Mouse (Mus musculus) embryonic facial prominence, embryonic 15.5 days (tissue): Measurements from ENCODE around the gene Pigw. TPM values are rescaled to one million over a fixed set of nuclear protein-coding genes. Genes with fewer than 3 reads are reported as not detected.

Source experiments
- ATAC-seq: fragments of 200-750 bp; cut with Nextera tagmentation; 2 replicates; pipeline ENCODE4 v1.8.0; 2017; ENCODE audit warnings: low read depth, moderate TSS enrichment; ENCODE audit not compliant: insufficient number of reproducible peaks, low FRiP score, low TSS enrichment
- H3K27ac ChIP-seq: fragments of 300-500 bp; sonication (generic); replicated peaks from 2 replicates; pipeline ENCODE4 v1.5.1; 2015; ENCODE audit warnings: mild to moderate bottlenecking, inconsistent platforms
- H3K27me3 ChIP-seq: fragments of 300-500 bp; sonication (generic); 2 replicates; pipeline ENCODE4 v1.6.1; 2015; ENCODE audit warnings: inconsistent platforms
- H3K36me3 ChIP-seq: fragments of 300-500 bp; sonication (generic); 2 replicates; pipeline ENCODE4 v1.6.1; 2015; ENCODE audit warnings: mild to moderate bottlenecking, inconsistent platforms
- H3K4me1 ChIP-seq: fragments of 300-500 bp; sonication (generic); 2 replicates; pipeline ENCODE4 v1.6.1; 2015; ENCODE audit warnings: inconsistent platforms
- H3K4me2 ChIP-seq: fragments of 300-500 bp; sonication (generic); replicated peaks from 2 replicates; pipeline ENCODE4 v1.6.1; 2015; ENCODE audit warnings: mild to moderate bottlenecking, inconsistent platforms
- H3K4me3 ChIP-seq: fragments of 300-500 bp; sonication (generic); replicated peaks from 2 replicates; pipeline ENCODE4 v1.5.1; 2015; ENCODE audit warnings: mild to moderate bottlenecking, inconsistent platforms
- H3K9ac ChIP-seq: fragments of 300-500 bp; sonication (generic); 2 replicates; pipeline ENCODE4 v1.6.1; 2015; ENCODE audit warnings: inconsistent platforms
- H3K9me3 ChIP-seq: fragments of 300-500 bp; sonication (generic); replicated peaks from 2 replicates; pipeline ENCODE4 v1.6.1; 2016; ENCODE audit warnings: inconsistent platforms
- WGBS: fragments of 180-500 bp; shearing (Covaris S2); methylation state at CpG from one replicate; pipeline ENCODE4 v1.1.7; 2015; 5-methylcytosine and 5-hydroxymethylcytosine counted together
- polyA plus RNA-seq: library from polyadenylated mRNA; unstranded; fragments of >200 nt; fragmentation: Nextera tagmentation; extraction: Ambion mirVana; gene quantifications from 2 replicates; pipeline ENCODE4 v1.2.1, GENCODE M21; 2015

Pigw gene
- polyA plus RNA-seq, 1 experiment from 2014 or later: 1.9 TPM

DNA sequence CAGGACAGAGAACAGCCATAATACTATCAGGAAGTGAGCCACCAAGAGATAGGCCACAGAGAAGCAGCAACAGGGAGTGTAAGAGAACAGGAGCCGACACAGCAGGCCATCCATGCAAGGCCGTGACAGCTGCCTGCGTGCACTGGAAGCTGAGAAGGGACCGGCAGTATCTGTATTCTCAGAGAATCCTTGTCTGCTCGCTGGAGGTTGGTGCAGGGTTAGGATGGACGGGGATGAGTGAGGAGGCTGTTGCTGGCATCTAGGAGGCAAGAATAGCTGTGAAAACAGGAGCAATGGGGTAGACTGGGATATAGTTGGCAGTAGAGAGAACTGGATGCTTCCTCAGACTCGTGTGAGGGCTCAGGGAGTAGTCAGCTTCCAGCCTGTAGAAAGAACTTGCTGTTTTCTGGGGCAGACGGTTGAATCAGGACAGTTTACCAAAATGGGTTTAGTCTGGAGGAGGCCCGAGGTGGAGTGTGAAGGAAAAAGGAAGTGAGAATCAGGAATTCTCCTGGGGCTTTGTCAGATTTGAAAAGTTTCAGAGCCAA lies 24.6 kb upstream of the Pigw start:
- 81% methylated on average over 9 of the region's 9 CpGs for WGBS
- Histone ChIP-seq H3K4me3 (no peak overlapping the region), H3K36me3 (peaks cover 87% of the 10 kb centered on the region), H3K4me2 (no peak overlapping the region), H3K9me3 (no peaks in the 10 kb centered on the region), H3K27ac (no peak overlapping the region), H3K27me3 (no peaks in the 10 kb centered on the region), H3K9ac (no peak overlapping the region), H3K4me1 (no peaks in the 10 kb centered on the region)
- ATAC-seq: no peak

GRCm38 (mm10) chr11:84893113-84893512 lies 13.0 kb upstream of the Pigw start:
- H3K36me3 ChIP-seq: peaks cover 75% of the 10 kb centered on the region
- H3K9me3 ChIP-seq: no peaks in the 10 kb centered on the region
- 84% methylated on average over 15 of the region's 15 CpGs for WGBS
- no peaks in the 10 kb centered on the region for H3K4me1 ChIP-seq
- H3K4me3 ChIP-seq: no peak overlapping the region
- no peaks in the 10 kb centered on the region for H3K27me3 ChIP-seq
- no peak for ATAC-seq
- no peak overlapping the region for H3K9ac ChIP-seq
- no peak overlapping the region for H3K4me2 ChIP-seq
- no peak overlapping the region for H3K27ac ChIP-seq

GRCm38 (mm10) chr11:84891705-84892104 lies 11.6 kb upstream of the Pigw start:
- Histone ChIP-seq H3K9ac (no peak overlapping the region), H3K4me1 (no peaks in the 10 kb centered on the region), H3K27me3 (no peaks in the 10 kb centered on the region), H3K4me2 (no peak overlapping the region), H3K27ac (no peak overlapping the region), H3K36me3 (peaks cover 72% of the 10 kb centered on the region), H3K9me3 (no peaks in the 10 kb centered on the region), H3K4me3 (no peak overlapping the region)
- ATAC-seq: no peak
- WGBS: 90% methylated on average over 7 of the region's 7 CpGs

- no peaks in the 10 kb centered on the region for H3K4me1 ChIP-seq
- H3K4me2 ChIP-seq: no peak overlapping the region
- no peak overlapping the region for H3K9ac ChIP-seq
- H3K27me3 ChIP-seq: no peaks in the 10 kb centered on the region
- no peak overlapping the region for H3K4me3 ChIP-seq
- ATAC-seq: no peak
- peaks cover 66% of the 10 kb centered on the region for H3K36me3 ChIP-seq
- 91% methylated on average over 2 of the region's 2 CpGs for WGBS
- no peaks in the 10 kb centered on the region for H3K9me3 ChIP-seq
- no peak overlapping the region for H3K27ac ChIP-seq
These were observed 9.4 kb upstream of the Pigw start for GRCm38 (mm10) chr11:84889492-84889891.

GRCm38 (mm10) chr11:84888025-84888424 lies 7.9 kb upstream of the Pigw start:
- no peaks in the 10 kb centered on the region for H3K9me3 ChIP-seq
- H3K27ac ChIP-seq: no peak overlapping the region
- no peak for ATAC-seq
- no peaks in the 10 kb centered on the region for H3K4me1 ChIP-seq
- peaks cover 63% of the 10 kb centered on the region for H3K36me3 ChIP-seq
- H3K27me3 ChIP-seq: no peaks in the 10 kb centered on the region
- no peak overlapping the region for H3K9ac ChIP-seq
- H3K4me2 ChIP-seq: no peak overlapping the region
- 96% methylated on average over 8 of the region's 8 CpGs for WGBS
- no peak overlapping the region for H3K4me3 ChIP-seq

DNA sequence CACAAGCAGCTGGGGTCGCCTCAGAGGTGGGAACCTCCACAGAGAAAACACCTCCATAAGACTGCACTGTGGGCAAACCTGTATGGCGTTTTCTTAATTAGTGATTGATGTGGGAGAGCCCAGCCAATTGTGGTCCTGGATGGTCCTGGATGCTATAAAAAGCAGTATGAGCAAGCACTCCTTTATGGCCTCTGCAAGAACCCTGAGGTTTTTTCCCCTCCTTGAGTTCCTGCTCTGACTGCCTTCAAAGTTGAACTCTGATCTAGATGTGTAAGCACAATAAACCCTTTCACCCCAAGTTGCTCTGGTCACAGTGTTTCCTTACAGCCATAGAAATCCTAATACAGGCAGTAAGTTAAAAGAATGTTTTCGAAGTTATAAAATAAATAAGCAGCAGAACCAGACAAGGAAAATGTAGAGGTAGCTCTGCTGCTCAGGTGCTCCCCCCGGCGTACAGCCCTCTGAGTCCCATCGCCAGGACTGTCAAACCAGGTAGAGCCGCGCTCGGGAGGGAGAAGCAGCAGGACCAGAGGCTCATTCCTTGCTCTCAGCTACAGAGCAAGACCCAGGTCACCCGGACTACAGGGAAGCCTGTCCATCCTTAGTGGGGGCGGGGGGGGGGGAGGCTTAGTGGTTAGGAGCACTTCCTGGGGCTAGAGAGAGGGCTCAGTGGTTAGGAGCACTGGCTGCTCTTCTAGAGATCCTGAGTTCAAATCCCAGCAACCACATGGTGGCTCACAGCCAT lies 6.9 kb upstream of the Pigw start:
- Histone ChIP-seq H3K9ac (no peak overlapping the region), H3K27ac (no peak overlapping the region), H3K4me2 (no peak overlapping the region), H3K9me3 (no peaks in the 10 kb centered on the region), H3K4me3 (no peak overlapping the region), H3K36me3 (peaks cover 56% of the 10 kb centered on the region), H3K27me3 (no peaks in the 10 kb centered on the region), H3K4me1 (no peaks in the 10 kb centered on the region; the same call in 1 of the 2 replicates)
- ATAC-seq: no peak
- 86% methylated on average over 11 of the region's 11 CpGs for WGBS

DNA sequence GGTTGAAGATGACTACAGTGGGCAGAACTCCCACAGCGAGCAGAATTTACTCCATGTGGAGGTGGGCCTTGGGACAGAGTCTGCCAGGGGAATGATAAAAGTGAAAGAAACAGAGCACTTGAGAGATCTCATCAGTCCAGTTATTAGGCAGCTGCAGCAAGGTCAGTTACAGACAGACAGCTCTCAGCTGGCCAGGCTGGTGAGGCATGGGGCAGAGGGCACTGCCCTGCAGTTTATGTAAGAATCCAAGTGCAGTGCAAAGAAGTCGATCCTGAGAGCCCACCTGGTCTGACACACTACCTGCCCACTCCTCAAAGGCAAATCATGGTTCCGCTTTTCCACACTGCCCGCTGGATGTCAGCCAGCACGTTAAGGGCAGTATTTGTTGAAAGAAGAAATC lies 6.2 kb upstream of the Pigw start:
- Histone ChIP-seq H3K4me2 (no peak overlapping the region), H3K4me3 (no peak overlapping the region), H3K9ac (no peak overlapping the region), H3K27ac (no peak overlapping the region), H3K36me3 (peaks cover 49% of the 10 kb centered on the region), H3K27me3 (no peaks in the 10 kb centered on the region), H3K9me3 (no peaks in the 10 kb centered on the region), H3K4me1 (peaks cover 4% of the 10 kb centered on the region)
- 89% methylated on average over 5 of the region's 5 CpGs for WGBS
- ATAC-seq: no peak

GRCm38 (mm10) chr11:84885238-84885637 lies 5.2 kb upstream of the Pigw start:
- Histone ChIP-seq H3K36me3 (peaks cover 46% of the 10 kb centered on the region), H3K27me3 (no peaks in the 10 kb centered on the region), H3K9me3 (no peaks in the 10 kb centered on the region), H3K4me2 (no peak overlapping the region), H3K4me3 (no peak overlapping the region), H3K4me1 (peaks cover 10% of the 10 kb centered on the region), H3K9ac (no peak overlapping the region), H3K27ac (no peak overlapping the region)
- peak; percentile 30; the same call in 1 of the 2 replicates for ATAC-seq
- WGBS: 65% methylated on average over 4 of the region's 4 CpGs

DNA sequence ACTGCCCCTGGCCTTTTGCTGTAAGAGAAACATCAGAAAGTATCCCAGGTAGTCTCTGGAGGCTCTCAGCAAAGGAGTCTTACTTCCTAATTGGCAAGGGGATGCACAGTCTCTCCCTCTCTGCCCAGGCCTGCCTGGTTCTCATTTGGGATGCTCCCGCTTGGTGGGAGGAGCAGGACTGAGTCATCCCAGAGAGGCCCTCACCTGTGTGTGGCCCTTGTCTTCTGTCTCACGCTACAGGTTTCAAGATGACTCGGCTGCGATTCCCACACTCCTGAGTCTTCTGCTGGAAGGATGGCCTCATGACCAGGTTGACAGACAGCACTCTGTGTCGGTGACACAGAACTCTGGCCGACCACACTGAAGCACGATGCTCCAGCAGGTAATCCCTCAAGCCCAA lies 2.3 kb upstream of the Pigw start:
- no peak overlapping the region for H3K4me2 ChIP-seq
- no peak overlapping the region for H3K27ac ChIP-seq
- H3K4me3 ChIP-seq: no peak overlapping the region
- no peaks in the 10 kb centered on the region for H3K27me3 ChIP-seq
- H3K9ac ChIP-seq: no peak overlapping the region
- peaks cover 30% of the 10 kb centered on the region for H3K36me3 ChIP-seq
- 77% methylated on average over 7 of the region's 7 CpGs for WGBS
- ATAC-seq: no peak
- H3K4me1 ChIP-seq: peaks cover 17% of the 10 kb centered on the region
- H3K9me3 ChIP-seq: no peaks in the 10 kb centered on the region

DNA sequence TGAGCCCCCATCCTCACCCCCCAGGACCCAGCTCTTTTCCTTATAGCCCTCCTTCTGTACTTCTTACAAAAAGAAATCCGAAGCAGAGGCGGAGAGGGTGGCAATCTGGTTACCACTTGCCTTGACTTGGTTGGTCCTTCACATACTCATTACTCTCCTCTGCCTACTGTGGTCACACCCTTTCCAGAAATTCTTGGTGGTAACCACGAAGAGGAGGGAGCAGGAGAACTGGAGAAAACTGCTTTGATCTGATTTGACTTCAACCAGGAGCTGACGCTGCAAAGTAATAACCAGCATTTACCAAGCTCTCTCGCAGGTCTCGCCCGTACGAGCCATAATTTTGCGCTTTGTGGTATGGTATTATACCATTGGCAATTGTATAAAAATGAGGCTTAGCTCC lies 886 bp upstream of the Pigw start:
- H3K36me3 ChIP-seq: peaks cover 19% of the 10 kb centered on the region
- H3K27me3 ChIP-seq: no peaks in the 10 kb centered on the region
- peak overlapping the region; percentile 93 for H3K27ac ChIP-seq
- no peaks in the 10 kb centered on the region for H3K9me3 ChIP-seq
- peak; percentile 40; the same call in 1 of the 2 replicates for ATAC-seq
- WGBS: 35% methylated on average over 9 of the region's 9 CpGs
- peaks cover 17% of the 10 kb centered on the region for H3K4me1 ChIP-seq
- peak overlapping the region; percentile 89 for H3K4me3 ChIP-seq
- peak overlapping the region; percentile 76 for H3K9ac ChIP-seq
- H3K4me2 ChIP-seq: peak overlapping the region; percentile 91

- Histone ChIP-seq H3K36me3 (peaks cover 18% of the 10 kb centered on the region; the same call in 1 of the 2 replicates), H3K9me3 (no peaks in the 10 kb centered on the region), H3K9ac (peak overlapping the region; percentile 76), H3K27me3 (no peaks in the 10 kb centered on the region), H3K4me2 (peak overlapping the region; percentile 91), H3K4me1 (peaks cover 17% of the 10 kb centered on the region), H3K27ac (peak overlapping the region; percentile 93), H3K4me3 (peak overlapping the region; percentile 89)
- under 1% methylated on average over 21 of the region's 24 CpGs for WGBS
- ATAC-seq: peak; percentile 25; the same call in 1 of the 2 replicates
These were observed 428 bp upstream of the Pigw start for GRCm38 (mm10) chr11:84880465-84880961.
